Mouse (Mus musculus): ENCODE measurements around the gene Tmem121. TPM values are rescaled to one million over a fixed set of nuclear protein-coding genes. Genes with fewer than 3 reads are reported as not detected.
A peak's percentile ranks its signal among the peaks of the same experiment; 100 is the strongest.
"Not testable (repeated sequence)": the region's sequence is repeated elsewhere in the genome, so short reads cannot be mapped to it uniquely, and the experiment has no call there.

Tmem121 gene
- total RNA-seq, 2 experiments from 2014 or later, result not detected

DNA sequence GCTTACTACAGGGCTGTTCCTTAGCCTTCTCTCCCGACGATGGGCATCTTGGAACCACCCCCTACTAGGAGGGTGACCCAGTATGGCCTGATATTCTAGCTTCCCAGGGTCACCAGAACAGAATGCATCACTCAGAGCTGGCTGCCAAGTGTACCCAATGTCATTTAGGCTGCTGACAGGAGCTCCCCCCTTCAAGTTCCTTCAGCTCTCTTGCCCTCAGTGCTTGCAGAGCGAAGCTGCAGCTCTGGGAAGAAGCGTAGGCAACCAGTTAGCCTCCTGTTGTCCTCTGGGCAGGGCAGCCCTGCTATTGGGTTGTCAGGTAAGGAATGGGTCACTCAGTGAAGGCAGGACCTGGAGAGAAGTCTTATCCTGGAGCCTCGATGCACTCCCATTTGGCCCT, 785 bp upstream of the Tmem121 start:
- no peak for ATAC-seq (replicated peaks; ENCODE audit: poor library complexity, severe bottlenecking)

DNA sequence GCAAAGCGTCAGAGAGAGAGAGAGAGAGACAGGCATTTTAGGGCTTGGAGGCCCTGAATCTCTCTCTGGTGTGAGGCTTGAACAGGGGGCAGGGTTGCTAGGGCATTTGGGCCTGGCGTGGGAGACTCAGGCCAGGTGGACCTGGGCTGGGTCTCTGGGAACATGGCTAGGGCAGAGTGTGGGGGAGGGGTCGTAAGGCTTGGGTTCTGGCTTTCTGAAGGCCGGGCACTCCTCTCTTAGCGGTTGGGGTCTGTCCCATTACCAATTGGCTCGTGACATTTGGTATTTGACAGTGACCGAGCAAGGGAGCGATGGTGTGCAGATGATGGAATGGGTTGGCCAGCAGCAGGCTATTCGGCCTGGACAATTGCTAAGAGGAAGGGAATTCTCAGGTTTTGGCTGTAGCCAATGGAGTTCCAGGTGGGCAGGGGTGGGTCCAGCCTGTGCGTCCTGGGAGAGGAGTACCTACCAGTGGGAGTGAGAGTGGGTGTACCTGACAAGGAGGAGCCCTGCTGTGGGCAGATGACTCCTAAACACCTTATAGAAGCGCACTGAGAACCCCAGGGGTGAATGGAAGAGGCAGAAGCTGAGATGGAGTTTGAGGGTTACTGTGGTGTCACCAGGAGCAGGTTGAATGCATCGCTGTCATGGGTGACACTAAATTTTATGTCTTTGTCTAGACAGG, 738 bp downstream of the Tmem121 start:
- no peak for ATAC-seq (replicated peaks; ENCODE audit: poor library complexity, severe bottlenecking)

DNA sequence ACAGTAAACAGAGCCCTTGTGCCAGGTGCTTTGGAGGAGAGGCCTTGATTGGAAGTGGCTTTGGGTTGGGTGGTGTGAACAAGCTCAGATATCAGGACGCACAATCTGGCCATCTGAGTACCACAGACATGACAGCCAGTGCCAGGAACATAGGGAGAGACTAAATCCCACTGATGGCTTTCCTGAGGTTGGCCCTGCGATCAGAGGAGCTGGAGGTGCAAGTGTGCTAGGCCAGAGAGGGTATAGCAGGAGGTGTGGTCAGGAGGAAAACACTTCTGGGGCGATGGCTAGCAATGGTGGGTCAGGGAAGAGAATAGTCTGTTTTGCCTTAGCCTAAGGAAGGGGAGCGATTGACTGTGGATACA, 1.3 kb downstream of the Tmem121 start:
- ATAC-seq (replicated peaks; ENCODE audit: poor library complexity, severe bottlenecking), result no peak

DNA sequence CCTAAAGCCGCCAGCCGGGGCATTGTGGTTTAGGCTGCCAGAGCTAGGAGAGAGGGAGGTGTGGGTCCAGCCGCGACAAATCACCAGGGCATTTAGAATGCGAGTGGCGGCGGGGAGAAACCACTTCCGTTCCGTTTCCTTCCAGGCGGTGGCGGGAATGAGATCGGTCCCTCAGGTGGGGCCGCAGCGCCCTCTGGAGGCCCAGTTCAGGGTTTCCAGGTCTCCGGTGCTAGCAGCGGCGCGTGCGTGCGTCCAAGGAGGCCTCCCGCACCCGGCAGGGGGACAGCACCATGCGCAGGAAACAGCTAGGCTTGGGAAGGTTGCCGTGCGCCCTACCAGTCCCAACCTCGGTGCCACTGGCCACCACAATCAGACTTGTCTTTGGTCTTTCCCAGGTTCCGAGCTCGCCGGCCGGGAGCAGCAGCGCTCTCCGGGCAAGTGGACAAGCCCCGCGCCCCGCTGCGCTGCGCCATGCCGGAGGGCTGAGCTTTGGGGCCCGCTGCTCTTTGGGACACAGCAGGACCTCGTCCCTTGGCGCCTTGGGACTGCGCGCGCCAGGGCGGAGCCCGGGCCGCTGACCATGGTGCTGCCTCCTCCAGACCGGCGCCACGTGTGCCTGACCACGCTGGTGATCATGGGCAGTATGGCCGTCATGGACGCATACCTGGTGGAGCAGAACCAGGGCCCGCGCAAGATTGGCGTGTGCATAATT, 2.0 kb downstream of the Tmem121 start:
- peak; percentile 82 for ATAC-seq (replicated peaks; ENCODE audit: poor library complexity, severe bottlenecking)

DNA sequence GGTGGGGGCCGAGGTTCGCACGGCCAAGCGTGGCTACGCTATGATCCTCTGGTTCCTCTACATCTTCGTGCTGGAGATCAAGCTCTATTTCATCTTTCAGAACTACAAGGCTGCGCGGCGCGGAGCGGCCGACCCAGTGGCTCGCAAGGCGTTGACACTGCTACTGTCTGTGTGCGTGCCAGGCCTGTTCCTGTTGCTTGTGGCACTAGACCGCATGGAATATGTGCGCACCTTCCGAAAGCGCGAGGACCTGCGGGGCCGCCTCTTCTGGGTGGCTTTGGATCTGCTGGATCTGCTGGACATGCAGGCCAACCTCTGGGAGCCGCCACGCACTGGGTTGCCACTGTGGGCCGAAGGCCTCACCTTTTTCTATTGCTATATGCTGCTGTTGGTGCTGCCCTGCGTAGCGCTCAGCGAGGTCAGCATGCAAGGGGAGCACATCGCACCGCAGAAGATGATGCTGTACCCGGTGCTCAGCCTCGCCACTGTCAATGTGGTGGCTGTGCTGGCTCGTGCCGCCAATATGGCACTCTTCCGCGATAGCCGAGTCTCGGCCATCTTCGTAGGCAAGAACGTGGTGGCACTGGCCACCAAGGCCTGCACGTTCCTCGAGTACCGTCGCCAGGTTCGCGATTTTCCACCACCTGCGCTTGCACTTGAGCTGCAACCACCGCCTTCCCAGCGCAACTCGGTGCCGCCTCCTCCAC, 2.8 kb downstream of the Tmem121 start:
- ATAC-seq (replicated peaks; ENCODE audit: poor library complexity, severe bottlenecking), result no peak

DNA sequence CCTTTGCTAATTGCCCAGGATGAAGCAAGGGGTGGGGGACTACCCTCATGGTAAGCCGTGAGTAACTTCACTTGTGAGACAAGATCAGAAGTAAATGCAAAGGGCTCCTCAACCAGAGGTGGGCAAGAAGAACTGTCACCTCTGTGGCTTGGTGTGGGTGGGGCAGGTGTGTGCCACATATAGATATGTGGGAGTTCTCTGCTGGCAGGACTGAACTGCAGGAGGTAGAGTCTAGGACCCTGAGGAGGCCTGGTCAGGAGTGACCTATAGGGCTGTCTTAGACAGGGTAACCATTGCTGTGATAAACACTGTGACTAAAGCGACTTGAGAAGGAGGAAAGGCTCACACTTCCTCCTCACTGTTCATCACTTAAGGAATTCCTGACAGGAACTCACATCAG, 7.7 kb downstream of the Tmem121 start:
- no peak for ATAC-seq (replicated peaks; ENCODE audit: poor library complexity, severe bottlenecking)

DNA sequence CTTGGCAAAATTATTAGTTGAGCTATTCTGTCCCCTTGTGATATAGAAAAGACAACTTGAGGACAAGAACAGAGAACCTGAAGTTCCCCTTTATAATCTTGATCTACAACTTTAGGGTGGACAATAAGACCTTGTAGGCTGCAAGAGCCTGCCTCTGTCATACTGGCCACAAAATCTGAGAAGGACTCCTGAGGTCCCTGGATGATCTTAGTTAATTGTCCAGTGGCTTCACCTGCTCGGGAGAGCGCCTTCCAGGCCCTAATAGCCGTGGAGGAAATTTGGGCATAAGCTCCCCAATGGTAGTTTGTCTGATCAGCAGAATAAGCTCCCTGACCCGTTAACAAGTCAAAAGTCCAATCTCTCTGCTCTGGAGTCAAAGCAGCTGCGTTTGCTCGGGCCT, 13.4 kb downstream of the Tmem121 start:
- ATAC-seq (replicated peaks; ENCODE audit: poor library complexity, severe bottlenecking), result not testable (repeated sequence)

DNA sequence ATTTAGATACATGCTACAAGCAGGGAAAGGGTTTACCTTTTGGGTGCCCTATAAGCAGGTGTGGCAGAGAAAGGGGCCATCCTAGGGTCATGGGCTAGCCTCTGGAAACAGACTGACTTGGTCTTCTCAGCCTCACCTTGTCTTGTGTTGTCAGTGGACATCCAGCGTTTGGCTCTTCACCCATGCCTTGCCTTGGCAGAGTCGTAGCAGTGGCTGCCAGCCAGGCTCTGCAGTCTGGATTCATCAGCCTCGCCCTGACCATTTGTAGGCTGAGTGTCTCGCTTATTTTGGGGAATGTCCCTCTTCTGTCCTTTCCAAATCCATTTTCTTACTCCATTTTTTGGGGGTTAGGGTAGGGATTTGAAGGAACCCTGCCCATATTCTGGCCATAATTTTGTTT, 15.6 kb downstream of the Tmem121 start:
- no peak for ATAC-seq (replicated peaks; ENCODE audit: poor library complexity, severe bottlenecking)

DNA sequence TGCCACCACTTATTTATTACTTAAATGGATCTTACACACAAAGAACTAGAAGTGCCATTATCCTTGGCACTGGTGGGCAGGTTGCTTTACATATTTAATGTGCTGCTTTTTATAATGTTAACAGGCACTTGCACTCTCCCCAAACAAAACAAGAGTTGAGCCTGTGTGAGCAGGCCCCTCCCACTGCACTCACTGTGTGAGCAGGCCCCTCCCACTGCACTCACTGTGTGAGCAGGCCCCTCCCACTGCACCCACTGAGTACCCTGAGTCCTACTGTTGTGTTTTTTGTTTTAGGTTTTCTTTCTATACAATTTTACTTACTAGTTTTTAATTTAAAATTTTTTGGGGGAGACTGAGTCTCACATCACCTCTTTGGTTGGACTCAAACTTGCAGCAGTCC, 16.3 kb downstream of the Tmem121 start:
- no peak for ATAC-seq (replicated peaks; ENCODE audit: poor library complexity, severe bottlenecking)

DNA sequence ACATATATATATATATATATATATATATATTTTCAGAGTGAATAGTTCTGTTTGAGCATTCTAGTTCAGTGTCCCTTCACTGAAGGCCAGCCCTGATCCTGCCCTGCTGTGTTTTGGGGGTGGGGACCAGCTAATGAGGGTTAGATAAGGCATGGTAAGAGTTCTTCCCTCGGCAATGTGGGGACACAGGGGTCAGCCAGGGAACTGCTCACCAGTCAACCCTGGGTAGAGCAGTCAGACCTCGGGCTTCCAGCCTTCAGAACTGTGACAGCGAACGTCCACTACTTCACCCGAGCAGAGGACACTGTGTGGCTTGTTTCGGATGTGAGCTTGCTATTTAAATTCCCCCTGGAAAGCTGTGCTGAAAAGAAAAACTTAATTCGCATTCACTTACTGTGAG, 17.8 kb downstream of the Tmem121 start:
- ATAC-seq (replicated peaks; ENCODE audit: poor library complexity, severe bottlenecking), result no peak

DNA sequence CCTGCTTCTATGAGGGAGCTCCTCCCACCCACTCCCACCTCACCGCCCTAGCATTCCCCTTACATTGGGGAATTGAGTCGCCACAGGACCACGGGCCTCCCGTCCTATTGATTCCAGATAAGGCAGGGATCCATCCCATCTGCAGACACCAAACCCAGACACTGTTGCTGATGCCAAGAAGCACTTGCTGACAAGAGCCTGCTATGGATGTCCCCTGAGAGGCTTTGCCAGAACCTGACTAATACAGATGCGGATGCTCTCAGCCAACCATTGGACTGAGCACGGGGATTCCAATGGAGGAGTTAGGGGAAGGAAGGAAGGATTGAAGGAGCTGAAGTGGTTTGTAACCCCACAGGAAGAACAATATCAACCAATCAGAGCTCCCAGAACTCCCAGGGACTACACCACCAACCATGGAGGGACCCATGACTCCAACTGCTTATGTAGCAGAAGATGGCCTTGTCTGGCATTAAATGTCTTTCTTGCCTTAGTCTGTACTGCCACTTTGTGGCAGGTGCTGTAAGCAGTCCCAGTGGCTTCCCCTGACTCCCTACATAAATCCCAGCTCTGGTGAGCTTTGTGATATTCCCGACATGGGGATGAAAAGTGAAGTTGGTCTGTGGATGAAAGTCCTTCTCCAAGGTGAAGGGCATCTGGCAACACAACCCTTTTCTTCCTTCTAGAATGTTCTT, 19.7 kb downstream of the Tmem121 start:
- no peak for ATAC-seq (replicated peaks; ENCODE audit: poor library complexity, severe bottlenecking)

DNA sequence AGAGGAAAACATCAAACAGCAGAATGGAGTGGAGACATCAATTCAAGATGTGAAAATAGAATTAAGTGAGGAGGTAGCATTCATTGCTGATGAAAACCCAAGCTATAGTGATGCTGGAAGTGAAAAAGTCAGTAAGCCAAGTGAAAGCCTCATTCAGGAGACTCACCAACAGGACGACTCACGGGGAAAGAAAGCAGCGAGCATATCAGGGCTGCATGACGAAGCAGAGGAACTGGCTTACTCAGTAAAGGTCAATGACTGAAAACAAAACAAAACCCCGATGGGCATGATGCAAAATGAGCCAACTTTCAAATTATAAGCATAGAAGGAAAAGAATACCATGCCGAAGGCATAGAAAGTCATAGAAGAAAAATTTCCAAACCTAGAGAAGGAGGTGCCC, 22.0 kb downstream of the Tmem121 start:
- ATAC-seq (replicated peaks; ENCODE audit: poor library complexity, severe bottlenecking), result no peak

DNA sequence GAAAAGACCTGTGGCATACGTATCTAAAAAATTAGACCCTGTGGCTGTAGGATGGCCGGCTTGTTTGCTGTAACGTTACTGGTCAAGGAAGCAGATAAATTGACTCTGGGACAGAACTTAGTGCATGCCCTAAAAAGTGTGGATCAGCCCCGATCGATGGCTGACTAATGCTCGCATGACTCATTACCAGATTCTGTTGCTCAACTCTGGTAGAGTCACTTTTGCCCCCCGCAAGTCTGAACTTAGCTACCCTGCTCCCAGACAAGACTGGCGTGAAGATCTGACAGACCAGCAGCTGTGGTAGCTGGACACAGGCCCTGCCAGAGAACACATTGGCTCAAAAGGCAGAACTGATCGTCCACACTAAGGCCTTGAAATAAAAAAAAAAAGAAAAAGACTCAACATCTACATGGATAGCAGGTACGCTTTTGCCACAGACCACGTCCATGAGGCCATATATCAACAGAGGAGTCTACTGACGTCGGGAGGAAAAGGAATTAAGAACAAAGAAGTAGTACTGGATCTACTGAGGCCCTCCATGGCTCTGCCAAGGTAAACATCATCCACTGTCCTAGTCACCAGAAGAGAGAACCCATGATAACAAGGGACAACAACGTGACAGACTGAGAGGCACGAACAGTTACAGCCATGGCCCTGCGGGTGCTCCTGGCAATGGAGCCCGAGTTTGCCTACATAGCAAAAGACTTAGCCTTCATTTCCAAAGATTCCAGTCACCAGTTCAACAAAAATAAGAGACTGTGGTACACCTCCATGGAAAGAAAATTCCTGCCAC, 25.1 kb downstream of the Tmem121 start:
- ATAC-seq (replicated peaks; ENCODE audit: poor library complexity, severe bottlenecking), result peak; percentile 63

DNA sequence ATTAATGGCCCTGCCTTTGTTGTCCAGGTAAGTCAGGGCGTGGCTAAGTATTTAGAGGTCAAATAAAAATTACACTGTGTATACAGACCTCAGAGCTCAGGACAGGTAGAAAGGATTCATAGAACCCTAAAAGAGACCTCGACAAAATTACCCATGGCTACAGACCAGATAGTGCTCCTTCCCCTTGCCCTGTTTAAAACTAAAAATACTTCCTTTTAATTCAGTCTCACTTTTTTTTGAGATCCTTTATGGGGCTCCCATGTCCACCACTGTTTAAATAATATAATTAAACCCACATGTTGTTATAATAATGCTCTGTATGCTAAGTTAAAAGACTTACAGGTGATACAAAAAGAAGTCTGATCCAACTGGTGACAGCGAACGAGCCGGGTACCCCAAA, 26.0 kb downstream of the Tmem121 start:
- ATAC-seq (replicated peaks; ENCODE audit: poor library complexity, severe bottlenecking), result no peak

DNA sequence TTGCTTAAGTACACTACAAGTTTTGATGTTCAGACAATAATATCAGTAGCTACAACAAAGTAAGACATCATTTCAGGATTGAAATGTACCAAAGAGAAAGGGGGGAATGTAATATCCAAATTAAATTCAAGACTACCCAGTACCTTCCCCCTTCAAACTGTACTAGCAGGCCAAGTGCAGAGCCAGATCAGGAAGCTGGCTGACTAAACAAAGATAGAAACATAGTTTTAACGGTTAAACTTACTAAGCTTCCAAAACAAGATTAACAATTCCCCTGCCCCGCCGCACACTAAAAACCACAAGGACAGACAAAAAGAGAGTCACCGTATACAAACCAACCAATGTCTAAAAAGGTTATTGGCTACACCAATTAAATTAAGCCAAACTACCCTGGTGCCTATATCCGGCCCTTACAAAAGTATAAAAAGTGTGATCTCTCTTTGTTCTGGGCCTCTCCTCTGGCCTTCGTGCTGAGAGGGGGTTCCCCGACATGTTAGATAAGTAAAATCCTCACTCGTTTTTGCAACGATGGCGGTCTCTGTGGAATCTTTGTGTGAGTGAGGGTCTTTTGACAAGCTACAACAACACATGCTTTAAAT, 26.7 kb downstream of the Tmem121 start:
- no peak for ATAC-seq (replicated peaks; ENCODE audit: poor library complexity, severe bottlenecking)

DNA sequence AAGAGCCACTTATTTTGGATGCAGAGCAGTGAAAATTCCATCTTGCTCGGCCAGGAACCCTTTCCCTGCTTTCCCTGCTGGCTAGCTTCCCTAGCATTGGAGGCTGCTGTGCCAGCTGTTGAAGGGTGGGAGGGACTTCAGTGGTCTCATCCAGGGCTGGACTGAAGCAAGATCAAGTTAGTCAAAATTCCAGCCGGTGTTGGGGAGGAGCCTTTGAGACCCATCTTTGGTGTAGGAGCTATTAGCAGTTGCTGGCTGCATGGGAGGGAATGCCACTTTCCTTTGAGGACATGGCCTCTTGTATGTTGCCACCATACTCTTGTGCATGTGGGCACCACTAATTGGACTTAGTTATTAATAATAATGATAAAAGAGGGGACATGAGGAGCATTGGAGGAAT, 27.5 kb downstream of the Tmem121 start:
- ATAC-seq (replicated peaks; ENCODE audit: poor library complexity, severe bottlenecking), result no peak

DNA sequence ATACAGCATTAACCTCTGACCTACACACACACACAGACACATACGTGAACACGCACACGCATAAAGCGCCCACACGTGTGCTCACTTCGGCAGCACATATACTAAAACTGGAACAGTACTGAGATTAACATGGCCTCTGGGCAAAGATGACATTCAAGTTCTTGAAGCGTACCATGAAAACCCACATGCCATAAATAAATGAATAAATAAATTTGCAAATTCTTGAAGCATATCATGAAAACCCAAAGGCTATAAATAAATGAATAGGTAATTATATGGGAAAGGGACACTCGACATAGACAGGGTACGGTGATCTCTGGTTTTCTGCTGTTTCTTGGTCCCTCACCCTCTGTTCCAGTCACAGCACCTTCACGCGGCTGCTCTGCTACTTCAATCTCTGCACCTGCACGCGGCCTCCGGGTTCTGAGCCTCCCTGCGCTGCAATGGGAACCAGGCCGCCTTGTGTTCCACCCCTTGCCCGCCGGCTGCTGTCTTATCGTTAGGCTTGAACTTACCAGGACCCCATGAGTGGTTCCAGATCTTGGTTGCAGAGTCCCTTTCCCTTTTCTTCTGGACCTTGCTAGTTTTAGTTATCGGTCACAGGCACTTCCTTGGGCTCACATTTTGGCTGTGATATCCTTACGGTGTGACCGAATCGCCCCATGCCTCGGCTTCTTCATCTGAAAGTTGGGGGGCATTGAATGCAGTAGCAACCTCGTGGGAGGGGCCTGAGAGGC, 28.5 kb downstream of the Tmem121 start:
- no peak for ATAC-seq (replicated peaks; ENCODE audit: poor library complexity, severe bottlenecking)

DNA sequence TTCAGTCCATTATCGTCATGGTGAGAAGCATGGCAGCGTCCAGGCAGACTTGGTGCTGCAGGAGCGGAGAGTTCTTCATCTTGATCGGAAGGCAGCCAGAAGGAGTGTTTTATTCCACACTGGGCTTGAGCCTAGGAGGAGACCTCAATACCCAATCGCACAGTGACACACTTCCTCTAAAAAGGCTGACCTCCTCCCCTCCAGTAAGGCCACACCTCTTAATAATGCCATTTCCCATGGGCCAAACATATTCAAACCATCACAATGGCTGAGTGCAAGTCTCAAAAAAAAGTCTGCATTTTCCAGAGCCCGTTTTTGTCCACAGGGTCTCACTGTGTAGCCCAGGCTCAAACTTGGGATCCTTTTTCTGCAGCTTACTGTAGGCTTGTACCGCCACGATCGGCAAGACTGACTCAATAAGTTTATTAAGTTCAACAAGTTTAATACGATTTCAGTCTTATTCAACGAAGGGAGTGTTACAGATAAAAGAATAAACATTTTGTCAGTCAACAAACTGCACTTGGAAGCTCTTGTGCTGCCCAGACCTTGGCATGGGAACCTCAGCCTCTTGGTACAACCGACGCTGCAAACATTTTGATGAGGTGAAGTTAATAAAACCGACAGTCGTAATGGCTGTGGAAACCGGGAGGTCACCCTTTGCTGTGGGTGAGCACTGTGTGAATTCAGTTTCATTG, 29.4 kb downstream of the Tmem121 start:
- no peak for ATAC-seq (replicated peaks; ENCODE audit: poor library complexity, severe bottlenecking)

Measured in granulocyte monocyte progenitor cell, adult 5-6 weeks (primary cell).